Mouse (Mus musculus) midbrain, embryonic 11.5 days (tissue): ENCODE data around the gene Gm49380. TPM values are rescaled to one million over a fixed set of nuclear protein-coding genes. Genes with fewer than 3 reads are reported as not detected.

Experiments
- ATAC-seq: fragments of 200-750 bp; cut with Nextera tagmentation; 2 replicates; pipeline ENCODE4 v1.8.0; 2017; ENCODE audit warnings: moderate TSS enrichment, moderate library complexity; ENCODE audit not compliant: low FRiP score
- DNase-seq: peaks from one replicate; pipeline ENCODE4 v3.0.0; 2015; ENCODE audit warnings: low spot score; ENCODE audit errors: missing footprints
- H3K27ac ChIP-seq: fragments of 300-500 bp; sonication (generic); 2 replicates; pipeline ENCODE4 v1.5.1; 2014; ENCODE audit warnings: low read depth, low read length
- H3K27me3 ChIP-seq: fragments of 300-500 bp; sonication (generic); 2 replicates; pipeline ENCODE4 v1.6.1; 2014; ENCODE audit warnings: mild to moderate bottlenecking, low read length, moderate library complexity, mixed read lengths; ENCODE audit not compliant: control insufficient read depth, insufficient read depth
- H3K36me3 ChIP-seq: fragments of 300-500 bp; sonication (generic); 2 replicates; pipeline ENCODE4 v1.6.1; 2014; ENCODE audit warnings: mild to moderate bottlenecking, low read length, moderate library complexity, mixed read lengths; ENCODE audit not compliant: control insufficient read depth, insufficient read depth
- H3K4me1 ChIP-seq: fragments of 300-500 bp; sonication (generic); 2 replicates; pipeline ENCODE4 v1.6.1; 2014; ENCODE audit warnings: low read length; ENCODE audit not compliant: control insufficient read depth, insufficient read depth
- H3K4me2 ChIP-seq: fragments of 300-500 bp; sonication (generic); 2 replicates; pipeline ENCODE4 v1.6.1; 2014; ENCODE audit warnings: mild to moderate bottlenecking, moderate library complexity
- H3K4me3 ChIP-seq: fragments of 300-500 bp; sonication (generic); 2 replicates; pipeline ENCODE4 v1.5.1; 2014; ENCODE audit warnings: low read depth, low read length
- H3K9ac ChIP-seq: fragments of 300-500 bp; sonication (generic); 2 replicates; pipeline ENCODE4 v1.6.1; 2014; ENCODE audit warnings: low read length
- H3K9me3 ChIP-seq: fragments of 300-500 bp; sonication (generic); 2 replicates; pipeline ENCODE4 v1.6.1; 2016; ENCODE audit warnings: low read length; ENCODE audit not compliant: control insufficient read depth
- WGBS: fragments of 180-500 bp; shearing (Covaris S2); extraction: QIAGEN DNeasy Blood & Tissue Kit; methylation state at CpG from one replicate; pipeline ENCODE4 v1.1.7; 2014; 5-methylcytosine and 5-hydroxymethylcytosine counted together
- polyA plus RNA-seq: library from polyadenylated mRNA; unstranded; fragments of >200 nt; fragmentation: Nextera tagmentation; extraction: Ambion mirVana; gene quantifications from 2 replicates; pipeline ENCODE4 v1.2.1, GENCODE M21; 2014

Gene Gm49380
- polyA plus RNA-seq, 1 experiment from 2014 or later: 0.23 TPM

GRCm38 (mm10) chr9:44081581-44081980 lies 31.7 kb downstream of the Gm49380 start:
- no peak overlapping the region for H3K27ac ChIP-seq
- peaks cover 27% of the 10 kb centered on the region for H3K27me3 ChIP-seq
- ATAC-seq (no peak), DNase-seq (no peak)
- H3K4me3 ChIP-seq: no peak overlapping the region
- no peak overlapping the region for H3K9ac ChIP-seq
- H3K4me2 ChIP-seq: no peak overlapping the region
- no peaks in the 10 kb centered on the region for H3K9me3 ChIP-seq
- no peaks in the 10 kb centered on the region for H3K36me3 ChIP-seq
- 73% methylated on average over 5 of the region's 5 CpGs for WGBS
- H3K4me1 ChIP-seq: peaks cover 28% of the 10 kb centered on the region

- ATAC-seq: no peak
- Histone ChIP-seq H3K4me3 (no peak overlapping the region), H3K4me1 (peaks cover 28% of the 10 kb centered on the region), H3K27me3 (peaks cover 22% of the 10 kb centered on the region), H3K4me2 (no peak overlapping the region), H3K36me3 (no peaks in the 10 kb centered on the region), H3K27ac (no peak overlapping the region), H3K9me3 (no peaks in the 10 kb centered on the region), H3K9ac (no peak overlapping the region)
- peak; percentile 54 for DNase-seq
- WGBS: 88% methylated on average over 5 of the region's 5 CpGs
These were observed 32.3 kb downstream of the Gm49380 start for GRCm38 (mm10) chr9:44080953-44081352.

- DNase-seq: peak; percentile 39
- H3K27ac ChIP-seq: no peak overlapping the region
- H3K9ac ChIP-seq: no peak overlapping the region
- H3K4me1 ChIP-seq: peaks cover 22% of the 10 kb centered on the region
- no peak for ATAC-seq
- no peak overlapping the region for H3K4me2 ChIP-seq
- H3K27me3 ChIP-seq: peaks cover 15% of the 10 kb centered on the region
- no peaks in the 10 kb centered on the region for H3K9me3 ChIP-seq
- no peaks in the 10 kb centered on the region for H3K36me3 ChIP-seq
- WGBS: 75% methylated on average over 10 of the region's 10 CpGs
- H3K4me3 ChIP-seq: no peak overlapping the region
These were observed 33.1 kb downstream of the Gm49380 start for GRCm38 (mm10) chr9:44079997-44080780.

GRCm38 (mm10) chr9:44078955-44079756 lies 34.1 kb downstream of the Gm49380 start:
- ATAC-seq: peak; percentile 51
- H3K9me3 ChIP-seq: no peaks in the 10 kb centered on the region
- 0 out of 2 replicates have a peak overlapping the region, but pooled peaks have one; percentile 9 for H3K9ac ChIP-seq
- no peak overlapping the region for H3K4me2 ChIP-seq
- peaks cover 13% of the 10 kb centered on the region for H3K27me3 ChIP-seq
- H3K27ac ChIP-seq: no peak overlapping the region
- H3K4me1 ChIP-seq: peaks cover 16% of the 10 kb centered on the region
- 26% methylated on average over 15 of the region's 16 CpGs for whole genome bisulfite sequencing
- H3K4me3 ChIP-seq: no peak overlapping the region
- DNase-seq: peak; percentile 81
- H3K36me3 ChIP-seq: no peaks in the 10 kb centered on the region

GRCm38 (mm10) chr9:44078136-44078797 lies 35.0 kb downstream of the Gm49380 start:
- WGBS: 82% methylated on average over 10 of the region's 10 CpGs
- no peaks in the 10 kb centered on the region for H3K36me3 ChIP-seq
- no peak overlapping the region for H3K4me3 ChIP-seq
- no peaks in the 10 kb centered on the region for H3K9me3 ChIP-seq
- no peak overlapping the region for H3K27ac ChIP-seq
- H3K27me3 ChIP-seq: peaks cover 4% of the 10 kb centered on the region; the same call in 1 of the 2 replicates
- H3K9ac ChIP-seq: no peak overlapping the region
- no peak for ATAC-seq
- peaks cover 10% of the 10 kb centered on the region for H3K4me1 ChIP-seq
- no peak for DNase-seq
- no peak overlapping the region for H3K4me2 ChIP-seq

GRCm38 (mm10) chr9:44077266-44077910 lies 35.9 kb downstream of the Gm49380 start:
- Histone ChIP-seq H3K27me3 (peaks cover 4% of the 10 kb centered on the region; the same call in 1 of the 2 replicates), H3K4me1 (peaks cover 18% of the 10 kb centered on the region), H3K36me3 (no peaks in the 10 kb centered on the region), H3K4me2 (no peak overlapping the region), H3K4me3 (no peak overlapping the region), H3K27ac (no peak overlapping the region), H3K9ac (no peak overlapping the region), H3K9me3 (no peaks in the 10 kb centered on the region)
- WGBS: 86% methylated on average over 11 of the region's 11 CpGs
- DNase-seq: no peak
- ATAC-seq: no peak

- Histone ChIP-seq H3K4me3 (no peak overlapping the region), H3K9ac (no peak overlapping the region), H3K4me2 (no peak overlapping the region), H3K36me3 (no peaks in the 10 kb centered on the region), H3K27me3 (no peaks in the 10 kb centered on the region; the same call in 1 of the 2 replicates), H3K4me1 (peaks cover 25% of the 10 kb centered on the region), H3K27ac (no peak overlapping the region), H3K9me3 (no peaks in the 10 kb centered on the region)
- 9% methylated on average over 5 of the region's 5 CpGs for whole genome bisulfite sequencing
- no peak for ATAC-seq
- peak; percentile 94 for DNase-seq
These were observed 36.6 kb downstream of the Gm49380 start for GRCm38 (mm10) chr9:44076764-44077120.

- Histone ChIP-seq H3K27me3 (no peaks in the 10 kb centered on the region), H3K4me3 (no peak overlapping the region), H3K4me1 (peaks cover 31% of the 10 kb centered on the region), H3K36me3 (no peaks in the 10 kb centered on the region), H3K27ac (no peak overlapping the region), H3K9ac (no peak overlapping the region), H3K4me2 (no peak overlapping the region), H3K9me3 (no peaks in the 10 kb centered on the region)
- ATAC-seq (no peak), DNase-seq (peak; percentile 78)
- WGBS: 70% methylated on average over 16 of the region's 16 CpGs
These were observed 37.1 kb downstream of the Gm49380 start for GRCm38 (mm10) chr9:44075996-44076763.
